Mouse (Mus musculus) fibroblast of lung, adult 2 months (primary cell): ENCODE results near the gene Prss16.

Experiments used
- DNase-seq: peaks from one replicate; pipeline ENCODE4 v3.0.0-alpha.2; 2011; ENCODE audit warnings: low read depth

The Prss16 gene

GRCm38 (mm10) chr13:22036149-22036956, 26.8 kb upstream of the Prss16 start:
- no peak for DNase-seq

- peak; percentile 90 for DNase-seq
These were observed 26.0 kb upstream of the Prss16 start, which contains the start of the genes Hist1h2ah and Hist1h2bk for GRCm38 (mm10) chr13:22035267-22036148. Gene Hist1h2ah, minus strand, starts transcription at chr13:22035568. Gene Hist1h2bk, plus strand, starts transcription at chr13:22035870.

GRCm38 (mm10) chr13:22034443-22035266, 25.1 kb upstream of the Prss16 start:
- no peak for DNase-seq

GRCm38 (mm10) chr13:22033741-22034442, 24.4 kb upstream of the Prss16 start:
- no peak for DNase-seq

GRCm38 (mm10) chr13:22030493-22030892, 21.0 kb upstream of the Prss16 start:
- no peak for DNase-seq

- no peak for DNase-seq
These were observed 20.4 kb upstream of the Prss16 start for GRCm38 (mm10) chr13:22029928-22030327.

- peak; percentile 93 for DNase-seq
These were observed 19.3 kb upstream of the Prss16 start for GRCm38 (mm10) chr13:22028673-22029460.

GRCm38 (mm10) chr13:22026058-22027031, 16.8 kb upstream of the Prss16 start:
- DNase-seq, result no peak

GRCm38 (mm10) chr13:22022241-22022640, 12.7 kb upstream of the Prss16 start:
- peak; percentile 72 for DNase-seq

- DNase-seq, result no peak
These were observed 12.0 kb upstream of the Prss16 start for GRCm38 (mm10) chr13:22021581-22021980.

- no peak for DNase-seq
These were observed 11.4 kb upstream of the Prss16 start for GRCm38 (mm10) chr13:22020901-22021339.

GRCm38 (mm10) chr13:22019934-22020835, 10.6 kb upstream of the Prss16 start:
- DNase-seq, result no peak

- DNase-seq, result no peak
These were observed 6.2 kb upstream of the Prss16 start for GRCm38 (mm10) chr13:22015479-22016450.

- no peak for DNase-seq
These were observed 4.9 kb upstream of the Prss16 start for GRCm38 (mm10) chr13:22014411-22014845.

GRCm38 (mm10) chr13:22013716-22014115, 4.2 kb upstream of the Prss16 start:
- DNase-seq, result no peak

GRCm38 (mm10) chr13:22008707-22009106, 835 bp downstream of the Prss16 start:
- no peak for DNase-seq

GRCm38 (mm10) chr13:22007872-22008271, 1.7 kb downstream of the Prss16 start:
- no peak for DNase-seq
